Mouse (Mus musculus) heart, embryonic 11.5 days (tissue): ENCODE data around the gene Zfand6. TPM values are rescaled to one million over a fixed set of nuclear protein-coding genes. Genes with fewer than 3 reads are reported as not detected.
A peak's percentile ranks its signal among the peaks of the same experiment; 100 is the strongest.

Experiments used
- ATAC-seq: fragments of 200-750 bp; cut with Nextera tagmentation; replicated peaks from 2 replicates; pipeline ENCODE4 v1.8.0; 2017; ENCODE audit warnings: moderate library complexity; ENCODE audit not compliant: insufficient number of reproducible peaks, low FRiP score, low TSS enrichment
- H3K27ac ChIP-seq: fragments of 300-500 bp; sonication (generic); 2 replicates; pipeline ENCODE4 v1.5.1; 2014; ENCODE audit warnings: mild to moderate bottlenecking, low read depth, low read length
- H3K27me3 ChIP-seq: fragments of 300-500 bp; sonication (generic); 2 replicates; pipeline ENCODE4 v1.6.1; 2014; ENCODE audit warnings: mild to moderate bottlenecking, low read length, mixed read lengths; ENCODE audit not compliant: control insufficient read depth, insufficient read depth
- H3K36me3 ChIP-seq: fragments of 300-500 bp; sonication (generic); 2 replicates; pipeline ENCODE4 v1.6.1; 2014; ENCODE audit warnings: mild to moderate bottlenecking, low read length, moderate library complexity, mixed read lengths; ENCODE audit not compliant: control insufficient read depth, insufficient read depth
- H3K4me1 ChIP-seq: fragments of 300-500 bp; sonication (generic); 2 replicates; pipeline ENCODE4 v1.6.1; 2014; ENCODE audit warnings: low read length; ENCODE audit not compliant: control insufficient read depth, insufficient read depth
- H3K4me2 ChIP-seq: fragments of 300-500 bp; sonication (generic); 2 replicates; pipeline ENCODE4 v1.6.1; 2014; ENCODE audit warnings: mild to moderate bottlenecking, moderate library complexity
- H3K4me3 ChIP-seq: fragments of 300-500 bp; sonication (generic); 2 replicates; pipeline ENCODE4 v1.5.1; 2014; ENCODE audit warnings: low read depth, low read length
- H3K9ac ChIP-seq: fragments of 300-500 bp; sonication (generic); 2 replicates; pipeline ENCODE4 v1.6.1; 2014; ENCODE audit warnings: mild to moderate bottlenecking, low read depth, low read length, moderate library complexity
- H3K9me3 ChIP-seq: fragments of 300-500 bp; sonication (generic); replicated peaks from 2 replicates; pipeline ENCODE4 v1.6.1; 2016; ENCODE audit warnings: low read length; ENCODE audit not compliant: control insufficient read depth
- WGBS: fragments of 180-500 bp; shearing (Covaris S2); extraction: QIAGEN DNeasy Blood & Tissue Kit; methylation state at CpG from one replicate; pipeline ENCODE4 v1.1.7; 2014; ENCODE audit not compliant: insufficient replicate concordance; 5-methylcytosine and 5-hydroxymethylcytosine counted together
- polyA plus RNA-seq: library from polyadenylated mRNA; unstranded; fragments of >200 nt; fragmentation: Nextera tagmentation; extraction: Ambion mirVana; gene quantifications from 2 replicates; pipeline ENCODE4 v1.2.1, GENCODE M21; 2014

Zfand6 gene
- polyA plus RNA-seq, 1 experiment from 2014 or later = 169 TPM

DNA sequence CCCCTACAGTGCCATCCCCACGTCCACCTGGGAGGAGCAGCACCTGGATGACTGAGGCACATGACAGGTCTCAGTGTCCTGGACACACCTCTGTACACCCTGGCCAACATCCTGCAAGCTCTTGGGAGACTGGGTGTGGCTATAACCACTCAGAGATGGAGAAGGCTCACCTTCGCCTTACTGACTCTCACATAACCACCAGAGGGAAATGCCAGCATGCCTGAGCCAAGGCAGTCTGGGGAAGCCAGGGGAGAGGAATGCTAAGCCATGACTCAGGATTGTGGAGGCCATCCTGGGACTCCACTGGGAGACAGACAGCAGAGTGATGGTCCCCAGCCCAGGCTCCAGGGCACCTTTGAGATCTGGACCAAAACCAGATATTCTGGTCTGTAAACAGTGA is 112.7 kb downstream of the Zfand6 start:
- WGBS = 81% methylated on average over 2 of the region's 2 CpGs
- no peaks in the 10 kb centered on the region for H3K27me3 ChIP-seq
- H3K4me2 ChIP-seq = no peak overlapping the region
- no peaks in the 10 kb centered on the region for H3K4me1 ChIP-seq
- ATAC-seq = no peak; the same call in 1 of the 2 replicates
- no peaks in the 10 kb centered on the region for H3K36me3 ChIP-seq
- H3K9ac ChIP-seq = no peak overlapping the region
- H3K27ac ChIP-seq = no peak overlapping the region
- no peaks in the 10 kb centered on the region for H3K9me3 ChIP-seq
- H3K4me3 ChIP-seq = no peak overlapping the region

DNA sequence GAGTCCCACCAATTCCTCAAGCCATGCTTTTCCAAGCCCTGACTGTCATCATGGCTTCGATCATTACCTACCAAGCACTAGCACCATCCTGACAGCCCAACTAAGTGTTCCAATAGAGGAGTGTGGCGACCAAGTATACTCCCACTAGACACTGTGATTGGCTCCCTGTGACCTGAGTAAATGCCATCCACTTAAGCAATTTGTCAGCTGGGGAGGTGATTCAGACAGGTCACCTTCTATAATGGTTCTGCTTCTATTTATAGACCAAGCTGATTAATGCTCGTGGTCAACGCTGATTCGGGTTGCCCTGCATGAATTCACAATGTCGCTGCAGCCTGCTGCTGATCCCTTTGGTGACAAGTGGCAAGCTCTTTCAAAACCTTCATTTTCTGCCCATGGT is 123.6 kb downstream of the Zfand6 start:
- no peaks in the 10 kb centered on the region for H3K36me3 ChIP-seq
- no peak overlapping the region for H3K4me2 ChIP-seq
- peak overlapping the region; percentile 54 for H3K27ac ChIP-seq
- H3K27me3 ChIP-seq = no peaks in the 10 kb centered on the region
- H3K4me1 ChIP-seq = peaks cover 2% of the 10 kb centered on the region
- peak; percentile 80 for ATAC-seq
- no peak overlapping the region for H3K4me3 ChIP-seq
- H3K9me3 ChIP-seq = no peaks in the 10 kb centered on the region
- no peak overlapping the region for H3K9ac ChIP-seq
- WGBS = 43% methylated on average over 6 of the region's 6 CpGs

DNA sequence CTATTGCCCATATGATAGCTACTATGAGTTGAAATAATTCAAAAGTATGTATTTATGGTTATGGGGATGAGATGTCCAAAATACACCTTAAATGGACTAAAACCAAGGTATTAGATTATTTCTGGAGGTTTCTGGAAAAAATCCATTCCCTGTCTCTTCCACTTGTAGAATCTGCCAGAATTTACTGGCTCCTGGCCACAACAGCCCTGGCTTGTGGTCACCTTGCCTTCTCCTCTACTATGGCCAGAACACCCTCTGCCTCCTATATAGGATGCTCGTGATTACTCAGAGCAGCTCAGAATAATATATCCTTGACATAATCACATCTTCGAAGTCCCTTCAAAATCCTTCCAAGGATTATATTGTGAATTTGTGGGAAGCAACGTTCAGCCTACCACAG is 125.5 kb downstream of the Zfand6 start:
- Histone ChIP-seq H3K27ac (no peak overlapping the region), H3K4me1 (peaks cover 2% of the 10 kb centered on the region), H3K27me3 (no peaks in the 10 kb centered on the region), H3K4me2 (no peak overlapping the region), H3K9me3 (no peaks in the 10 kb centered on the region), H3K9ac (no peak overlapping the region), H3K4me3 (no peak overlapping the region), H3K36me3 (no peaks in the 10 kb centered on the region)
- ATAC-seq = no peak
- 79% methylated on average over 3 of the region's 3 CpGs for WGBS

Other genes starting within 250 kb of the Zfand6 start
- gene Gm2115, start 161.0 kb downstream of the Zfand6 start, polyA plus RNA-seq = 0.09 and 0.10 TPM in 2 replicates
- gene Fah, start 83.2 kb downstream of the Zfand6 start, polyA plus RNA-seq = 9.2 and 11.2 TPM in 2 replicates
- not detected in 2 replicates for gene Olfr291, start 163.6 kb upstream of the Zfand6 start, polyA plus RNA-seq